Mouse (Mus musculus) forelimb bud, embryonic 11.5 days (tissue): ENCODE results near the gene Olfr763.
"Not testable (repeated sequence)": the region's sequence is repeated elsewhere in the genome, so short reads cannot be mapped to it uniquely, and the experiment has no call there.

Source experiments
- DNase-seq: peaks from one replicate; pipeline ENCODE4 v3.0.0-alpha.2; 2012; ENCODE audit warnings: low read depth, low spot score

The Olfr763 gene

DNA sequence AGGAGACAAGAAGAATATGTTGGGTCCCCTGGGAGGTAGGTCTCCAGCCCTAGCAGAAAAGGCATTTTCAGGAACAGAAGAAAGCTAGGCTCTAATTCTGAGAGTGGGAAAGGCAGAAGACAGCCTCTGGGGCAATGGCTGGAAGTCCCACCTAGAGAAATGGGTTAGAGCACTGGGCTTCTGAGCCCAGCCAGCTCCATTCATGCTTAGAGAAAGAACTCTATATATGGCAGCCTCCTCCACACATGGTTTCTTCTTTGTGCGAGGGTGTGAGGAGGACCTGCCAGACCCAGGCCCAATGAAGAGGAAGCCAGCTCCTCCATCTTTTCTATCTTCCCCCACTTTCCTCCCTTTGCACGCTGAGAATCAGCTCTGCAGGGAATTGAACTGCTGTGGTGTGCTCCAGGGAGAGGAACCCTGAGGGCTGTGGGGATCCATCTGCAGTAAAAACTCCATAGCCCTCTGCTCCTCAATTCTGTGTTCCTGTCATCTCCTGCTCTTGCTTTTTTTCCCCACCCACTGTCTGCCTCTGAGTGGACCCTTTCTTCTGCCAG is at the start of gene Olfr763:
Gene Olfr763, plus strand, starts transcription at position 504 of the 554 bp plus-strand sequence.
- no peak for DNase-seq

GRCm38 (mm10) chr10:128964961-128965360 is 45.6 kb upstream of the Olfr763 start:
- no peak for DNase-seq

GRCm38 (mm10) chr10:128965871-128966270 is 44.7 kb upstream of the Olfr763 start:
- no peak for DNase-seq

- DNase-seq, result no peak
Measured at GRCm38 (mm10) chr10:128968341-128968749, 42.2 kb upstream of the Olfr763 start.

DNA sequence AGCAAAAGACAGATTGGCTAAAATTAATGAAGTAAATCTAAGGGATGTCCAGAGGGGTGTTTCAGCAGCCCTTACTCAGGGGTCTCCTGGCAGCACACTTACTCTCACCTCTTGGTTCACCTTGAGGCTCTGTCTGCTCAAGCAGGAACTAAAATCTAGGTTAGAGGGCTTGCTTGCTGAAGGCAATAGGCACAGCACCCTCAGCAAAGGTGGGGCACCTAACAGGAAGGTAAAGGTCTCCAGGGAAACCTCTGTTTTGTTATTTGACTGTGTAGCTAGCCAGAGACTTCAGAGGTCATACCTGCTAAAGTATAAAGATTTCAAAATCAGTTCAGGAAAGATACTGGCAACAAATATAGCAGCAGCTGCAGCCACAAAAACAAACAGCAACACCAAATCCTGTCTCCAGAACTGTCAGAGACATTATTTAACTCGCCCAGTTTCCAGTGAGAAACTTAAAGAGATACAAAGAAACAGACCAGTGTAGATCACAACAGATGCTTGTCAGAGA is 39.8 kb upstream of the Olfr763 start:
- DNase-seq, result no peak

DNA sequence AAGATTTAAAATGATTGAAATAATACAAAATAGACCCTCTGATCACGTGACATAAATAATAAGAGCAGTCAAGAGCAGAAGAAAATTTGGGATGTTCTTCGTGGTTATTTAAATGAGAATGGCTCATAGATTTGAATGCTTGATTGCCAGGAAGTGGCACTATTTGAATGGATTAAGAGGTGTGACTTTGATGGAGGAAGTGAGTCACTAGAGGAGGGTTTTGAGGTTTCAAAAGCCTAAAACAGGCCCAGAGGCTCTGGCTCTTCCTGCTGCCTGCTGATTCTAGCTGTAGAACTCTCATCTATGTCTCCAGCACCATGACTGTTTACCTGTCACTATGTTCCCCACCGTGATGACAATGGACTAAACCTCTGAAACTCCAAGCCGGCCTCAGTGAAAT is 37.8 kb upstream of the Olfr763 start:
- DNase-seq, result no peak

DNA sequence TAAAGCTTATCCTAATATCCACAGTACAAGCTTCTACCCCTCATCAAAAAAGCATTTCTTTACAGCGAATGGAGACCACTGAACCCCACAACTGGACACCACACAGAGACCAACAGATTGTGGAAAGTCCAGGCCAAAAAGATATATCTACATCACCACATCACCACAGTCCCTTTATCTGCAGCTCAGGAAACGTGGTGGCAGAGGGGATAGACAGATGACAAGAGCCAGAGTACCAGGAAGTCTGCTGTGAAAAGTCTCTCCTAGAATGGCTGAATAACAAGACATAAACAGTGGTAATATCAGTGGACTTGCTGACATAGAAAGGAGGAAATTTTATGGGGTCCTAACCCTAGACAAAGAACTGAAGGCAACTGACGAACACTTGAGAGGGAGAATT is 34.2 kb upstream of the Olfr763 start:
- DNase-seq, result no peak

- peak; percentile 61 for DNase-seq
Measured at GRCm38 (mm10) chr10:128977522-128978114, 33.0 kb upstream of the Olfr763 start.

DNA sequence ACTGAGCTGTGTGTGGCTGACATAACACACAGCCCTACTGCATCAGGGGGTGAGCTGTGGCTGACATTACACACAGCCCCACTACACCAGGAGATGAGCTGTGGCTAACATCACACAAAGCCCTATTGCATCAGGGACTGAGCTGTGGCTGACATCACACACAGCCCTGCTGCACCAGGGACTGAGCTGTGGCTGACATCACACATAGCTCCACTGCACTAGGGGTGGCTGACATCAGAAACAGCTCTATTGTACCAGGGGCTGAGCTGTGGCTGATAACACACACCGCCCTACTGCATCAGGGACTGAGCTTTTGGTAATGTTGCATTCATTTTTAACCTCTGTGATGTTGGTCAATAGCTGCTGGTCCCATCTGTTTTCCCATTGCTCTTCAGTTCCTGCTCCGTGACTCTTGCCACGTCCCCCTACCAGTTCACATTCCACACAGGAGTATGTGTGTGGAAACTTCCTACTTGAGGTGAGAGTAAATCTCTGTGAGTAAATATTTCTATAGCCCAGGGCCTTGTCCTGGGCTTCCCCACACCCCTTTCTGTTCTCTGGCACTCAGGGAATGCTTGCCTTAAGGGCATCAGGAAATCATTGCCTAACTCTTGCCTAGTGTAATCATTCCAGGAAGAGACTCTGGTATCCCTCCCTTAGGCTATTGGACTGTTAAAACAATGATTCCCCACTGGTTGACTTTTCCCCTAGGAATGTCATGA is 29.8 kb upstream of the Olfr763 start:
- DNase-seq, result peak; percentile 10

DNA sequence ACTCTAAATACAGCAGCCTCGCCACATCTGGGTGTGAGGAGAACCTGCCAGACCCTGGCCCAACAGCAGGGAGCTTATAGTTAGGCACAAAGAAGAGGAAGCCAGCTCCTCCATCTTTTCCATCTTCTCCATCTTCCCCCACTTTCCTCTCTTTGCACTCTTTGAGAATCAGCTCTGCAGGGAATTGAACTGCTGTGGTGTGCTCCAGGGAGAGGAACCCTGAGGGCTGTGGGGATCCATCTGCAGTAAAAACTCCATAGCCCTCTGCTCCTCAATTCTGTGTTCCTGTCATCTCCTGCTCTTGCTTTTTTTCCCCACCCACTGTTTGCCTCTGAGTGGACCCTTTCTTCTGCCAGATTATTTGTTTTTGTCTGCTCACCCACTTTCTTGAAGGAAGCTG is 21.5 kb upstream of the Olfr763 start, which contains the start of gene Olfr9:
Gene Olfr9, plus strand, starts transcription at position 301 of the 400 bp plus-strand sequence.
- DNase-seq, result not testable (repeated sequence)

DNA sequence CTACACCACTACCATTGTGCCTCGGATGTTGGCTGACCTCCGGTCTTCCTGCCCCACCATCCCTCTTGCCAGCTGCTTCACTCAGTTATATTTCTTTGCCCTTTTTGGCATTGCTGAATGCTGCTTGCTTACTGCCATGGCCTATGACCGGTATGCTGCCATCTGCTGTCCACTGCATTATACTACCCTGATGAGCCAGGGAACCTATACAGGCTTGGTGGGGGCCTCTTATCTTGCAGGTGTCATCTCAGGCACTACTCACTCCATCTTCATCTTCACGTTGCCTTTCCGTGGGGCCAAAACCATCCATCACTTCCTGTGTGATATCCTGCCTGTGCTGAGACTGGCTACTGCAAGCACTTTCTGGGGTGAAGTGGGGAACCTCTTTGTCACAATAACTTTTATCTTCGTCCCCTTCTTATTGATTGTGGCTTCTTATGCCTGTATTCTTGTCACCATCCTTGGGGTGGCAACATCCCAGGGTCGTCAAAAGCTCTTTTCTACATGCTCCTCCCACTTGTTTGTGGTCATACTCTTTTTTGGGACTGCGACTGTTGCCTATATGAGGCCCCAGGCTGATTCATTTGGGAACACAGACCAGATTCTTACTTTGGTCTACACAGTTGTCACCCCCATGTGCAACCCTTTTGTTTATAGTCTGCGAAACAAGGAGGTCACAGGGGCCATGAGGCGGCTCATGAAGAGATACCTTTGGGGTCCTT is 20.3 kb upstream of the Olfr763 start:
- not testable (repeated sequence) for DNase-seq

DNA sequence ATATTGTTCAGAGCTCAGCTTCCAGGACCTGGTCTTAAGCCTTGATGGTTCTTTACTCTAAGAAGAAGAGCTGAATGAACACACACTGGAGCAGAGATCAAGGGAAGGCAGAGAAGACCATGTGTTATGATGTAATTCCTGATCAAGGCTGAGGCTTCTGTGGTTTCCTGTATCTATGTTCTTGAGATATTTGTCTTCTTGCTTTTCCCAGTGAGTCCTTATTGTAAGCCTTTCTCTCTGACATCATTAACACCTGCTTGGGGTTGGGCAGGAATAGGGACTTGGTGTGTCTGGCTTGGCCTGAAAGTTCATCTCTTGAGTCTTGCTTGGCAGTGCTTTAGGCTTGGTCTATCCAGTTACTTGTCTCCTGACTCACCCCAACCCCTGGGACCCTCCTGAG is 19.6 kb upstream of the Olfr763 start:
- no peak for DNase-seq

- no peak for DNase-seq
Measured at GRCm38 (mm10) chr10:128995796-128996195, 14.8 kb upstream of the Olfr763 start.

DNA sequence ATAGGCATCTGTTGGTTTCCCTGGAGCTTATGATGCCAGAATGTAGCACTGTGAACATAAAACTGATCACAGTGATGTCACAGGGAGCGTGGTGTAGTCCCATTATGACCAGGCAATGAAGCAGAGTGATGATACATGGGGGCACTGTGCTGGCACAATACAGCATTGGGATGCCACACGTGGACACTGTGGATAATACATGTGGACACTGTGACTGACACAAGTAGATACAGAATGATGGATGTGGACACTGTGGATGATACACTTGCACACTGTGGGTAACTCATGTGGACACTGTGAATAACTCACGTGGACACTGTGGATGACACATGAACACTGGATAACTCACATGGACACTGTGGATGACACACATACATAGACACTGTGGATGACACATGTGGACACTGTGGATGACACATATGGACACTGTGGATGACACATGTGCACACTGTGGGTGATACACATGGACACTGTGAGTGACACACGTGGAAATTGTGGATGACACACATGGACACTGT is 14.0 kb upstream of the Olfr763 start:
- no peak for DNase-seq

DNA sequence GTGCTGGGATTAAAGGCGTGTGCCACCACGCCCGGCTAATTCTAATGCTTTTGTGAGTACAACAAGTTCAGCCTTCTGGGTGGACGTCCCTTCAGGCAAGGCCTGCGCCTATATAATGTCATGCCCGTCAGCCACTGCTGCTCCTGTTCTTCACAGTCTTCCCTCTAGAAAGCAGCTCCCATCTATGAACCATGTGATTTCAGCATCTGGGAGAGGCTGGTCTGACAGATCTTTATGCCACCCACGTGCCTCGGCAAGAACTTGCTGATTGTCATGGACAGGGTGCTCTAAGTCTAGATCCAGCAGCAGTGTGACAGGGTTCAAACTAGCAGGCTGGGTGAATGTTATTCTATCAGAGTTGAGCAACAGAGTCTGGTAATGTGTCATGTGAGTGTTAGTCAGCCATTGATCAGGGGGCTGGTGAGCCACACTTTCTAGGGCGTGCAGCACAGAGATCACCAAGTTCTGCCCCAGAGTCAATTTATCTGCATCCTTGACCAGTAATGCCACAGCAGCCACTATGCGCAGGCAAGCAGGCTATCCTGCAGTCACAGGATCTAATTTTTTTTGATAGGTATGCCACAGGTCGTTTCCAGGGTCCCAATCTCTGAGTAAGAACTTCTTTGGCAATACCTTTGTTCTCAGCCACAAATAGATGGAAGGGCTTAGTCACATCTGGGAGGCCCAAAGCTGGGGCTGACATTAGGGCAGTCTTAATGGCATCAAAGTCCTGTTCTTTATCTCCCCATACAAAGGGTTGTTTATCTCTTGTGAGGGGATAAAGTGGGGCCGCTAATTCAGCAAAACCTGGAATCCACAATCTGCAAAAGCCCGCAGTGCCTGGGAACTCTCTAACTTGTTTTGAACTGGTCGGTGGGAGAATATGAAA is 6.3 kb upstream of the Olfr763 start:
- no peak for DNase-seq

- DNase-seq, result not testable (repeated sequence)
Measured at GRCm38 (mm10) chr10:129011511-129011910, 920 bp downstream of the Olfr763 start.

- no peak for DNase-seq
Measured at GRCm38 (mm10) chr10:129014477-129014876, 3.9 kb downstream of the Olfr763 start.

DNA sequence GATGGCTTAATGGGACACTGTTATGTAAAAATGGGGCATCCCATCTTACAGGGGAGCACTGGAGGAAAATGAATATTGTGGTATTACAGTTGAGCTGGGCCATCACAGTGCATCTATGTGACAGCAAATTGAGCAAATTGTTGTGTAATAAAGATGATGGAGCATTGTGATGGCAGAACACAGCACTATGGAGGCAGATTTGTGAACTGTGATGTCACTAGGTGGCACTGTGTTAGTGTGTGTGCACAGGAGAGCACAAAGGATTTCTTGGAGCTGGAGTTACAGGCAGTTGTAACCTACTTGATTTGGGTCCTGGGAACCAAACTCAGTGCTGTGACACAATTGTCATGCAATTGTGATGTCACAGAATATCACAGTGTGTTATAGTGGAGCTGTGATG is 12.7 kb downstream of the Olfr763 start:
- DNase-seq, result no peak

- peak; percentile 58 for DNase-seq
Measured at GRCm38 (mm10) chr10:129026018-129026662, 15.5 kb downstream of the Olfr763 start.

- no peak for DNase-seq
Measured at GRCm38 (mm10) chr10:129028343-129028742, 17.8 kb downstream of the Olfr763 start.
